Mouse (Mus musculus): Measurements from ENCODE around the gene Cdk15.

Cdk15 gene

DNA sequence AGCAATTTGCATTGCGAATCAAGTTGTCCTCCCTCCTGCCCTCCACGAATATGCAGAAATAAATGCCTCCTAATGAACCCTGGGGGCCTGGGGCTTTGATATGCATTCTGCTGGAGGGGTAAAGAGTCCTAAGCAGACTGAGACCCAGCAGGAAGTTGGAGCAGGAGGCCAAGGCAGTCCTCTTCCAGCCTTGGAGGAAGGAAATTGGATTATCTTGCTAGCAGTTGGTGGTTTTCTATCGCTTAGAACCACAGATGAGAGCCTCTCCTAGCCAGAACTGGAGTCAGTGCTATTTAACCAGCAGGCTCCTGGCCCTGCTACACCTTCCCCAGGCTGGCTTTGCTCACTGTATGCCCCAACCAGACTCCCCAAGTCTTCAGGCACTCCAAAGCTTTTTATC lies 119.9 kb downstream of the Cdk15 start:
- no peak for DNase-seq (ENCODE audit: low spot score in 2 of 2)

DNA sequence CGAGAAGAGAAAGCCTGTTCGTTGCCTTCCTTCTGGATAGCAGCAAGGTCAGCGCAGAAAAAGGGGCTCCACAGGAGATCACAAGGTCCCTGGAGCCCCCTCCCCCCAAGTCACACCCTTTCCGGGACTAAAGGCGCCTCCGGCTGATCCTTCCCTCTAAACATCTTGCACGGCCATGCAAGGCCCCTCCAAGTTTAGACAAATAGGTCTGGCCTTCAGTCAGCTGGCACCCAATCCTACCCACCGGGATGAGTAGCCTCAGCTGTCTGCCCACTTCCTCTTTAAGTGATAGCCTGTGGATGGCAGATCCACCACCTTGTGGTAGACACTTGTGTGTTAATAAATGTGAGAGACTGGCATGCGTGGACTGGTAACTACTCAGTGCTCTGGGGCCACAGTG lies 120.6 kb downstream of the Cdk15 start:
- no peak for DNase-seq (ENCODE audit: low spot score in 2 of 2)

DNA sequence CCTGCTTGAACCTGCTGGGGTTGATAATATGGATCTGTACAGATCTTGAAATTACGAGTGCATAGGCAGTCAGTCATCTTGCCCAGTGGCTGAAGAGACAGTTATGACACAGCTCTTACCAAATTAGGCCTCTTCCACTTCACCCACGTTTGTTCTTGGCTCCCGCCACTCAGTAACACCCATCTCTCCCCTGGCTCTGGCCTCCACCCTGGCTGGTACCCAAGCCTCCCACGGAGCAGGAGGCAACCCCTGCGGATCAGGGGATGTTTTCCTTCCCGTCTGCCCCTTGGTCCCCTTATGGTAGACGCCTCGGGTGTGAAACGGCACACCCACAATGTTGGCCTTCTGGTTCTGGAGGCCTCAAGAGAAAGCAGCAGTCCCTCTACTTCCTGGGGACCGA lies 124.2 kb downstream of the Cdk15 start:
- peak in 1 of 2 experiments; percentile 19 for DNase-seq (ENCODE audit: low spot score in 2 of 2)

DNA sequence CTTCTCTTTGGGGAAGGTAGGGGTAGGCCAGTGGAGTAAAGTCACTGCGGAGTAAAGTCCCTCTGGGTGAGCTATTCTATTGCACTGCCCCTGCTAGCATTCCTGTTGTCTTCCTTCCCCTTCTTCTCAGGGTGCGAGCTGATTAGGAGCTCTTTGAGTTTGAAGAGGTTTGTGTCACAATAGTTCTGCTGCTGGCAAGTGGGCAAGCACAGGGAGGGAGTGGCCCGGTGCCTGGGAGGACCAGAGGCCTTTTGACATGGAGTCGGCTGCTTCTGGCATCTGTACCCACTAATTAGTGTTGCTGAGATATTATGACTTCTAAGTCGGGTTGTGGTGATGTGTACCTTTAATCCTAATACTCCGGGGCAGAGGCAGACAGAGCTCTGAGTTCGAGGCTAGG lies 124.8 kb downstream of the Cdk15 start:
- DNase-seq (ENCODE audit: low spot score in 2 of 2): no peak

DNA sequence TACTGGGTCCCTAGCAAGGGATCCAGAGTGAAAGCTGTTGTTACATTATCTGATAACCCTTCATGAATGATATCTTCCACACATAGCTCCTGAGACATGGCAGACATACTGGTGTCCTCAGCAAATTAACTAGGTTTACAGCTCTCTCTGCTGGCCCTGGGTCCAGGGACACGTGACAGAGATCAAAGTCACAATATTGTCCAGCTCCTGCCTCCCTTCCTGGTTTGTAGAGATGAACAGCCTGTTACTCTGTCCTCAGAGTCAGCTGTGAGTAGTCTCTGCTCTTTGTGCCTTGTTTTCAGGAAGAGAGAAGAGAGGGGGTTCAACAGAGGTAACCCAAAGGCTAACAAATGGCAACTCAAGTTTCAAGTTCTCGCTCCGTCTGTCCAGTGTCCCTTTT lies 125.8 kb downstream of the Cdk15 start:
- no peak for DNase-seq (ENCODE audit: low spot score in 2 of 2)

DNA sequence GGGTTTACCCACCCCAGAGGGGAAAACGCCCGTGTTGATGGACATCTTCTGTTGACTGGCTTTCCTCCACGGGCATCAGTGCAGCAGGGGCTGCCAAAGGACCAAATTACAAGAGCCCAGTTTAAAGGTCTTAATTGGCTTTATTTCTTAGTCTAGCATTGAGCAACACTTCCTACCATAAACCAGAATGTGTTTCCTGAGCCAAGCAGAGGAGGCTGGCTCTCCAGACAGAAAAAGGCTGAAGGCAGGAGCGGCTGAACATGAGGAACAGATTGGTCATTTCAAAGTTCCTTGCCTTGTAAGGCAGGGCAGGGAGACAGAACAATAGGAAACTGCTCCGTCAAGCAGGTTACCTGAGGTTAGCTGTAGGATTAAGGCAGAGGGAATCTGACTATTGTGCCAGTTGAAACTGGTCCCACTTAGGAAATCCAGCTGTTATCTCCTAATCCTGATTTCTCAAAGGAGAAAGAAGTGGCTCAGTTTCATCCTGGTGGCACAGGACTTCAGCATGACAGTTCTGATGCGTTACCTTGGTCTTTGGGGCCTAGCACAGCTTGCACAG lies 126.4 kb downstream of the Cdk15 start:
- DNase-seq (ENCODE audit: low spot score in 2 of 2): no peak

DNA sequence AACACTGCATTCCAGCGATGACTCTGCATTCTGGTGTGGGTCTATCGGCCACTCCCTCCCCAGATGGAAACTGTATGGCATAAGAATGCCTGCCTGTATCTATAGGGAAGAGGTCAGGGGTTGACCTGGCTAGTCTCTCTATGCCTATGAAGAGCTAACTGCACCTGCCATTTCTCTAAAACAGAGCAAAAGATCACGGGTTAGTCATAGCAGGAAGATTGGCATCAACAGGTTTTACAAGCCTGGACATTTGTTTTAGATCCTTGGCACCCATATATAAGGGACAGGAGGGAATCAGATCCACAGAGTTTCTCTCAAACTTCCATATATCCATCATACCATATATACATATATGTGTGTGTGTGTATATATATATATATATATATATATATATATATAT lies 127.7 kb downstream of the Cdk15 start:
- DNase-seq (ENCODE audit: low spot score in 2 of 2): no peak

DNA sequence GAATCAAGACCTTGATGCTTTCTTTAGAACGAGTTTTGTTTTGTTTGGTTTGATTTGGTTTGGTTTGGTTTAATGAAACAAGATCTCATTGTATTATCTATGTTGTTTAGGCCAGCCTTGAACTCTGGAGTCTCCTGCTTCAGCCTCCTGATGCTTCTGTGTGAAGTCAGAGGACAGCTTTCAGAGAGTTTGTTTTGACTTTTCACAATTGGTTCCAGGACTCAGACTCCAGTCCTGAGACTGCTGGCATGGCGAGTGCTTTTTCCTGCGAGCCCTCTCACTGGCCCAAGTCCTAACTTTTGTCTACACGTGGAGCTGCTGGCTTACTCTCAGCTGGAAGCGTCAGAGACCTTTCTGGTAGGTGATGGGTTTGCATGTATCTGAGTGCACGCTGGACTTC lies 128.9 kb downstream of the Cdk15 start:
- DNase-seq (ENCODE audit: low spot score in 2 of 2): no peak

DNA sequence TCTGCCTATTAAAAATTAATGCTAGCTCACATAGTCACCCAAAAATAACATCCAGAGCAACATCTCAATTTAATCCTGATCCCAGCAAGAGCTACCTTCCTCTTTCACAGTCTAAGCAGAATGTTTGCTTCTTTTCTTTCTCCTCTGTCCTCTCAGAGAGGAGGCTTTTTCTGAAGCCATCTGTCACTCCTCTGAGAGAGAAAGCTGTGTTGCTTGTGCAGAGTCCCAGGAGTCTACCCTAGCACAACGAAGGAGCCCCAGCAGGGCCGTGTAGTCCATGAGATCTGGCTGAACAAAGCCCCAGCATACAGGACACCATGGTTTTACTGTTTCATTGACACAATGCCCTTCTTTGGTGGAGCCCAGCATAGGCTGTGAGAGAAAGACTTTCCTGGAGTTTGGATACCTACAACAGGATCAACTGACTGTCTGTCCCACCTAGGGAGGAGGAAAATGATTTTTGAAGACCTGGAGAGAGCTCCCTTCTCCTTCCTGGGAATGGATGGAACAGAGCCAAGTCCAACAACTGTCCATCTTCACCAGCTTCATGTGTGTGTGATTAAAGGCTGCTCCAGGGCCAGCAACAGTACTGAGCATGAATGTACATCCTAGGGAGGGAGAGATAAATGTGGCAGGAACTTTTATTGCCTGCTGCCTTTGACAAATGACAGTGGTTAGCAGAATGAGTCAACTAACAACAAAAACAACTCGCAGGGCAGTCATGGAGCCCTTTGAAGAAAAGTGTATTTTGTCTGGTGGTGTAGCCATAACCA lies 131.0 kb downstream of the Cdk15 start:
- DNase-seq (ENCODE audit: low spot score in 2 of 2): peak in 1 of 2 experiments; percentile 21

DNA sequence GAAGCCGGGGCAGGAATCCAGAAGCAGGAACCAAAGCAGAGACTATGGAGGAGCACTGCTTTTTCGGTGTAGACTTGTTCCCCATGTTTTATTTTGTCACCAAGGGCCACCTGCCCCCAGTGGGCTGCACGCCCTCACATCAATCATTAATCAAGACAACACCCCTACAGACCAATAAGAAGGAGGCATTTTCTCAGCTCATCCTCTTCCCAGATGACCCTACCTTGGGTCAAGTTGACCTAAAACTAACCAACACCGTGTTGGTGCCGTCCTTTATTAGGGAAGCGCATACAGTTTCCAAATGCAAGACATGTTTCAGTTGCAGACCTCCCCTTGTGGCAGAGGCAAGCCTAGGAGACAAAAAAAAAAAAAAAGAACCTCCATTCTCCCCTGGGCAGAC lies 132.5 kb downstream of the Cdk15 start:
- DNase-seq (ENCODE audit: low spot score in 2 of 2): no peak

DNA sequence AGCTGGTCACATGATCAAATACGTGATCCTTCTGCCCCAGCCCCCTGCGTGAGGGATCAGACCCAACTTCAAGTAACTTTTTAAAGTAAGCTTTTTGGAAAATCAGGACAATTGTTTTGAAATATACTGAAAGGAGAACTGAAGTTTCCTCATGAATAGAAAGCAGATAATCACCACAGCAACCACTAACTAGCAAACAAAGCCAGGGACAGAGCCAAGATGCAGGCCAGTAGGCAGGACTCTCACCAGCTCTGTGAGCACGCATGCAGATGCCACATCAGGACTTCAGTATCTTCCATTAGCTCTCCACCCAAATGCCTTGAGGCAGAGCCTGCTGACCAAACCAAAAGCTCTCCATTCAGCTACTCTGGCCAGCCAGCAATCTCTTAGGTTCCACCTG lies 135.0 kb downstream of the Cdk15 start:
- DNase-seq (ENCODE audit: low spot score in 2 of 2): no peak

DNA sequence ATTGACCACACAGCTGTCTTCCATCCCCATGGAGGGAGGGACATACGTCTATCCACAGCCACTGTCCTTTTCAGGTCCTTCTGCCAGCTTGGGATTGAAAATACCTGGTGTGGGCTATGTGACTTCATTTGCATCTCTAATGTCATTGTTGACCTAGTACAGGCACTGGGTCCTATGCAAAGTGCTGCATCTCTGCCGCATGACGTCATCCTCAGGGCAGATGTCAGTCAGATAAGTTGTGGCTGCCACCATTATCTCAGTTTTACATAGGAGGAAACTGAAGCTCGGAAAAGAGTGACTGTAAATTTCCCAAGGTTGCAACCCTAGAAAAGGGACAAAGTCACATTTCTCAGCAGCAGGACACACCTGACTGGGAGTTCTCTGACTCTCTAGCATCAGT lies 137.4 kb downstream of the Cdk15 start:
- no peak for DNase-seq (ENCODE audit: low spot score in 2 of 2)

DNA sequence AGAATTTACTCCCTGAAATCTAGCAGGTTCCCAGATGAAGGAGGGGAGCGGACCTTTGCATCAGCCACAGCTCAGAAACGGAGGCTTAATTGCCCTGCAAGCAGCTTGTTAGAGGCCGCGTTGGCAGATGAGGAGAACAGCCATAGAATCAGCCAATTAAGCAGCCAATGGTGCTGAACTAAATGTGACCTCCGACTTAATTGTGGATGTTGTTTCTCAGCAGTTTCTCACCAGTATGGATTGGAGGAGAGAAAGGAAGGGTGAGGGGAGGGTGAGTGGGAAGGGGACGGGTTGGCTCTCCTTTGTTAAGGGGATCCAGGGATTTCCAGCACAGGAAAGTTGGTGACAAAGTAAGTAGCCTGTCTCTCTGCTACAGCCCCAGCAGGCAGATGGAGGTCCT lies 137.9 kb downstream of the Cdk15 start:
- DNase-seq (ENCODE audit: low spot score in 2 of 2): no peak

DNA sequence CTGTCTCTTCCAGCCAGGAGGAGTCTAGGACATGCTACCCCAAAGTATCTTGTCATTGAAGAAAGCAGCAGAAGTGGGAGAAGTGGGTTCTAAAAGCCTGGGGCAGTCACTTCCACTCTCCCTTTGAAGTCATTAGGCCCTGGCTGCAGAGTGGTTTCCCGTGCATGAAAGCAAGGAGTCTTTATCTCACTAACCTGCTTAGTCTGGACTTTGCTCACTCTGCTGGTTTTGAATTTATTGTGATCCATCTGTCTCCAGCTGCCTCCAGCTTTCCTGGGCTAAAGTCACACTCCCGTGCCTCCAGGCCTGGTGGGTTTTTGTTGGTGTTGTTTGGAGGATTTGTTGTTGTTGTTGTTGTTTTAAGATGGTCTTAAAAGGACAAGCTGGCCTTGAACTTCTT lies 139.3 kb downstream of the Cdk15 start:
- DNase-seq (ENCODE audit: low spot score in 2 of 2): no peak

DNA sequence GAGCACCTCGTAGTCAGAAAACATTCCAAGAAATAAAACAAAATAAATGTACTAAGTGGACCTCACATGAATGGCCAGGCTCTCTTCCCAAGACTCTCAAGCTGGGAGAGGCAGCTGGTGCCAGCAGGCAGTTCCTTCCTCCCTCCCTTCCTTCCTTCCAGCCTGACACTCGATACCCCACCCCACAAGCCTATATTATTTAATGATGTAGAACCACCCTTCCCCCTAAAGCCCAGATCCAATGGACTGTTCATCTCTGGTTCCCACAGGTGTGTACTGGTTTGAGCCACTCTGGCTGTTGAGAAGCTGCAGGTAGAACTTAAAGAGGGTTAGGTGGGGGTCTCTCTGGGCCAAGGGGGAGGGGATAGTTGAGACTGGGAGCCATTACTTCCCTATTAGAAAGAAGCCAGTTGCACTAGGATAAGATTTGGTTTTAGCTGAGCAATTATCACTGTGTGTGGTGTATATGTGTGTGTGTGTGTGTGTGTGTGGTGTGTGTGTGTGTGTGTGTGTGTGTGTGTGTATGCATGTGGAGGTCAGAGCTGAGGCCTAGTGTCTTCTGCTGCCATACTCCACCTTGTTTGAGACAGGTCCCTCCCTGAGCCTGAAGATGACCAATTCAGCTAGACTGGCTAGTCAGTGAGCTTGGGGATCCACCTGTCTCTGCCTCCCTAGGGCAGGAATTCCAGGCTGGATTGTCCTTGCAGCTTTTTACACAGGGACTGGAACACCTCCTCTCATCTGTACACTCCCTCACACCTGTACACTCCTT lies 143.0 kb downstream of the Cdk15 start:
- no peak for DNase-seq (ENCODE audit: low spot score in 2 of 2)

DNA sequence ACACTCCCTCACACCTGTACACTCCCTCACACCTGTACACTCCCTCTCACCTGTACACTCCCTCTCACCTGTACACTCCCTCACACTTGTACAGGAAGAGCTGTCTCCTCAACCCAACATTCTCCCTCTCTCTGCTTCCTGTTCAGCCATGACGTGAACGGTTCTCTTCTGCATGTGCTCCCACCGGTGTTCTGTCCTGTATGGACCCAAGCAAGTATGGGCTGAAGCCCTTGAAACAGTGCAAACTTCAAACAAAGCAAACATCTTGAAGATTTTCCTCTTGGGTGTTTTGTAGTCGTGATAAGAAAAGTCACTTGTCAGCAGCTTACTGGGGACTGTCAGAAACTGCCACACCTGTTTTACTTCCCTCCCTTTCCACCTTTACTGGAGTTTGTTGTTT lies 144.5 kb downstream of the Cdk15 start:
- no peak for DNase-seq (ENCODE audit: low spot score in 2 of 2)

Measured in frontal cortex, postnatal 36 days (tissue).